Mouse (Mus musculus) CH12.LX (cell line): ENCODE measurements around the gene Pola2. TPM values are rescaled to one million over a fixed set of nuclear protein-coding genes. Genes with fewer than 3 reads are reported as not detected.

Experiments
- DNase-seq: peaks from one replicate; pipeline ENCODE4 v3.0.0-alpha.2; 2013; ENCODE audit errors: extremely low read depth
- H3K27ac ChIP-seq: 2 replicates; pipeline ENCODE4 v1.5.1; 2012; ENCODE audit warnings: low read depth, mild to moderate bottlenecking, control low read depth, moderate library complexity; ENCODE audit not compliant: insufficient read depth
- H3K27me3 ChIP-seq: replicated peaks from 2 replicates; pipeline ENCODE3; 2012; ENCODE audit warnings: inconsistent platforms
- H3K36me3 ChIP-seq, 2 experiments: replicated peaks in 1 of 2; 2 replicates each; pipeline versions ENCODE3 to v1.6.1; 2012; ENCODE audit warnings: inconsistent platforms in 1 of 2, low read length in 1 of 2, mild to moderate bottlenecking in 1 of 2, mixed read lengths in 1 of 2, moderate library complexity in 1 of 2; ENCODE audit not compliant: control insufficient read depth in 1 of 2, insufficient read depth in 1 of 2
- H3K4me1 ChIP-seq, 2 experiments: 2 replicates each; pipeline ENCODE4 v1.6.1; 2012; ENCODE audit warnings: inconsistent platforms in 1 of 2, moderate library complexity in 1 of 2; ENCODE audit not compliant: insufficient read depth in 2 of 2, control insufficient read depth in 1 of 2
- H3K4me2 ChIP-seq: 2 replicates; pipeline ENCODE4 v1.6.1; 2012; ENCODE audit warnings: low read depth, mild to moderate bottlenecking, control low read depth; ENCODE audit not compliant: poor library complexity, insufficient read depth, severe bottlenecking
- H3K4me3 ChIP-seq, 3 experiments: fragments of 150-350 bp in 1 of 3; sonication (generic) in 1 of 3; replicated peaks in 1 of 3; 2 replicates each; pipeline versions ENCODE3 to v1.5.1; 2011 to 2012; ENCODE audit warnings: low read depth in 2 of 3, low read length in 2 of 3, mild to moderate bottlenecking in 2 of 3, moderate library complexity in 2 of 3, control low read depth in 1 of 3, improper control_type of control experiment in 1 of 3, inconsistent platforms in 1 of 3, mixed read lengths in 1 of 3; ENCODE audit not compliant: poor library complexity in 1 of 3
- H3K79me2 ChIP-seq: replicated peaks from 2 replicates; pipeline ENCODE4 v1.6.1; 2012; ENCODE audit warnings: mild to moderate bottlenecking, moderate library complexity; ENCODE audit not compliant: control insufficient read depth, poor library complexity, insufficient read depth, severe bottlenecking; ENCODE audit errors: extremely low read depth
- H3K9ac ChIP-seq: 2 replicates; pipeline ENCODE4 v1.6.1; 2012; ENCODE audit warnings: low read depth, mild to moderate bottlenecking, control low read depth, moderate library complexity; ENCODE audit not compliant: insufficient read depth
- H3K9me3 ChIP-seq: replicated peaks from 2 replicates; pipeline ENCODE3; 2012; ENCODE audit warnings: low read length, inconsistent platforms, mixed read lengths
- BHLHE40 ChIP-seq: IDR thresholded peaks from 2 replicates; pipeline ENCODE4 v1.6.1; 2011; ENCODE audit warnings: mild to moderate bottlenecking, low read depth, low read length, improper control_type of control experiment
- CTCF ChIP-seq, 2 experiments: IDR thresholded peaks in 1 of 2; conservative IDR thresholded peaks in 1 of 2; 2 replicates each; pipeline ENCODE4 v1.5.1; 2011 to 2012; ENCODE audit warnings: low read depth in 2 of 2, low read length in 2 of 2, improper control_type of control experiment in 1 of 2, inconsistent platforms in 1 of 2, mild to moderate bottlenecking in 1 of 2, moderate library complexity in 1 of 2
- ELF1 ChIP-seq: IDR thresholded peaks from 2 replicates; pipeline ENCODE4 v1.6.1; 2014; ENCODE audit warnings: low read depth, mild to moderate bottlenecking, inconsistent platforms, low read length, improper control_type of control experiment
- EP300 ChIP-seq: IDR thresholded peaks from 2 replicates; pipeline ENCODE4 v1.6.1; 2011; ENCODE audit warnings: low read length, improper control_type of control experiment
- ETS1 ChIP-seq: conservative IDR thresholded peaks from 2 replicates; pipeline ENCODE4 v1.6.1; 2012; ENCODE audit warnings: low read depth, mild to moderate bottlenecking, inconsistent platforms, low read length, improper control_type of control experiment, moderate library complexity
- GABPA ChIP-seq: IDR thresholded peaks from 2 replicates; pipeline ENCODE4 v1.6.1; 2012; ENCODE audit warnings: low read depth, low read length, improper control_type of control experiment, inconsistent platforms; ENCODE audit not compliant: insufficient replicate concordance
- HCFC1 ChIP-seq: IDR thresholded peaks from 2 replicates; pipeline ENCODE4 v1.6.1; 2012; ENCODE audit warnings: low read depth, mild to moderate bottlenecking, inconsistent platforms, low read length, improper control_type of control experiment
- IRF4 ChIP-seq: IDR thresholded peaks from 2 replicates; pipeline ENCODE4 v1.6.1; 2014; ENCODE audit warnings: low read depth, mild to moderate bottlenecking, inconsistent platforms, low read length, improper control_type of control experiment
- JUN ChIP-seq: IDR thresholded peaks from 2 replicates; pipeline ENCODE4 v1.6.1; 2011; ENCODE audit warnings: low read depth, mild to moderate bottlenecking, low read length, improper control_type of control experiment, moderate library complexity; ENCODE audit not compliant: insufficient read depth
- JUND ChIP-seq: conservative IDR thresholded peaks from 2 replicates; pipeline ENCODE4 v1.6.1; 2011; ENCODE audit warnings: low read depth, low read length, improper control_type of control experiment
- KAT2A ChIP-seq: IDR thresholded peaks from 2 replicates; pipeline ENCODE4 v1.6.1; 2012; ENCODE audit warnings: low read length, improper control_type of control experiment, inconsistent platforms; ENCODE audit not compliant: insufficient replicate concordance
- MAFK ChIP-seq: IDR thresholded peaks from 2 replicates; pipeline ENCODE4 v1.6.1; 2011; ENCODE audit warnings: low read length, improper control_type of control experiment; ENCODE audit not compliant: insufficient replicate concordance
- MAX ChIP-seq: IDR thresholded peaks from 2 replicates; pipeline ENCODE4 v1.6.1; 2011; ENCODE audit warnings: low read length, improper control_type of control experiment
- MAZ ChIP-seq: IDR thresholded peaks from 2 replicates; pipeline ENCODE4 v1.6.1; 2012; ENCODE audit warnings: low read depth, mild to moderate bottlenecking, inconsistent platforms, low read length, improper control_type of control experiment, moderate library complexity
- MEF2A ChIP-seq: IDR thresholded peaks from 2 replicates; pipeline ENCODE4 v1.6.1; 2014; ENCODE audit warnings: low read depth, mild to moderate bottlenecking, inconsistent platforms, low read length, improper control_type of control experiment, borderline replicate concordance
- MXI1 ChIP-seq: IDR thresholded peaks from 2 replicates; pipeline ENCODE4 v1.6.1; 2011; ENCODE audit warnings: mild to moderate bottlenecking, low read depth, low read length, improper control_type of control experiment
- POLR2AphosphoS2 ChIP-seq: IDR thresholded peaks from 2 replicates; pipeline ENCODE4 v1.6.1; 2011; ENCODE audit warnings: low read depth, low read length, improper control_type of control experiment
- RAD21 ChIP-seq: IDR thresholded peaks from 2 replicates; pipeline ENCODE4 v1.6.1; 2011; ENCODE audit warnings: low read depth, mild to moderate bottlenecking, low read length, improper control_type of control experiment, moderate library complexity
- RCOR1 ChIP-seq: conservative IDR thresholded peaks from 2 replicates; pipeline ENCODE4 v1.6.1; 2012; ENCODE audit warnings: low read depth, mild to moderate bottlenecking, inconsistent platforms, low read length, improper control_type of control experiment
- SMC3 ChIP-seq: IDR thresholded peaks from 2 replicates; pipeline ENCODE4 v1.6.1; 2011; ENCODE audit warnings: low read depth, low read length, improper control_type of control experiment
- USF1 ChIP-seq: IDR thresholded peaks from 2 replicates; pipeline ENCODE4 v1.6.1; 2014; ENCODE audit warnings: low read depth, mild to moderate bottlenecking, inconsistent platforms, low read length, improper control_type of control experiment
- USF2 ChIP-seq: conservative IDR thresholded peaks from 2 replicates; pipeline ENCODE4 v1.6.1; 2011; ENCODE audit warnings: low read depth, low read length, improper control_type of control experiment
- ZC3H11A ChIP-seq: IDR thresholded peaks from 2 replicates; pipeline ENCODE4 v1.6.1; 2012; ENCODE audit warnings: low read depth, mild to moderate bottlenecking, inconsistent platforms, low read length, improper control_type of control experiment
- ZKSCAN1 ChIP-seq: IDR thresholded peaks from 2 replicates; pipeline ENCODE4 v1.6.1; 2012; ENCODE audit warnings: low read depth, inconsistent platforms, low read length, improper control_type of control experiment, borderline replicate concordance
- ZNF384 ChIP-seq: IDR thresholded peaks from 2 replicates; pipeline ENCODE4 v1.6.1; 2012; ENCODE audit warnings: low read depth, low read length, improper control_type of control experiment, inconsistent platforms
- dilution Hi-C: fragments of 300-500 bp; cut with MboI; formaldehyde crosslinking; loops from 2 replicates; pipeline ENCODE4 v1.14.3; 2020; ENCODE audit warnings: low sequenced_read_pairs; ENCODE audit not compliant: extremely low pct_unique_long_range_greater_than_20kb, extremely low pct_ligation_motif_present
- in situ Hi-C: fragments of 300-500 bp; cut with MboI; formaldehyde crosslinking; loops from 3 replicates; pipeline ENCODE4 v1.14.3; 2019; ENCODE audit warnings: low sequenced_read_pairs, low pct_ligation_motif_present, low pct_unique_long_range_greater_than_20kb, mixed read lengths
- polyA plus RNA-seq: library from polyadenylated mRNA; unstranded; fragments of >175 nt; gene quantifications from 2 replicates; pipeline ENCODE4 v1.2.1, GENCODE M21; 2012; ENCODE audit warnings: low read depth; ENCODE audit not compliant: insufficient read length
- total RNA-seq, 2 experiments: library from RNA; depleted of rRNA; stranded (reverse); fragments of 300-350 nt in 1 of 2; fragments of >200 nt in 1 of 2; gene quantifications; 2 replicates each; pipeline ENCODE4 v1.2.3; 2012 to 2014

The Pola2 gene
- total and polyA plus RNA-seq, 3 experiments = 60.3 to 91.4 (median 71.7) TPM

GRCm38 (mm10) chr19:5962651-5963050 is 1.4 kb downstream of the Pola2 start:
- H3K4me2 ChIP-seq = peak overlapping the region; percentile 93
- H3K4me1 ChIP-seq = peaks cover 3 to 36% of the 10 kb centered on the region in 2 experiments; a peak in 3 of 4 replicates
- TF ChIP-seq RAD21 (no peak; the same call in 1 of the 2 replicates), MAX (no peak), KAT2A (0 out of 2 replicates have a peak, but pooled peaks have one; percentile 33), POLR2AphosphoS2 (no peak), CTCF (conservative IDR thresholded peaks at IDR 0.05 in 1 of 2, IDR thresholded peaks at IDR 0.05 in 1 of 2; ENCODE audit: low read depth in 2 of 2, low read length in 2 of 2) (peak in 1 of 2 experiments; percentile 43; a peak in 2 of 4 replicates), SMC3 (peak; percentile 9; the same call in 1 of the 2 replicates)
- H3K9ac ChIP-seq = peak overlapping the region; percentile 92
- H3K36me3 ChIP-seq = peaks cover 23 to 34% of the 10 kb centered on the region in 2 experiments
- dilution Hi-C loops = no loop called here
- no peaks in the 10 kb centered on the region for H3K9me3 ChIP-seq
- H3K4me3 ChIP-seq = peak overlapping the region; percentile 67 to 79 (median 77)
- H3K27ac ChIP-seq = no peak overlapping the region
- peaks cover 35% of the 10 kb centered on the region for H3K79me2 ChIP-seq
- in situ Hi-C loops = loop anchor here (5.0 to 10.0 kb wide), 4 partner anchors 40 to 162 kb away; partner anchors contain the start of genes Capn1, Cdc42ep2, Snx15 and Tm7sf2
- DNase-seq = no peak
- H3K27me3 ChIP-seq = no peaks in the 10 kb centered on the region

GRCm38 (mm10) chr19:5957371-5957770 is 6.6 kb downstream of the Pola2 start:
- no peak for DNase-seq
- no peak overlapping the region for H3K4me3 ChIP-seq
- H3K27ac ChIP-seq = no peak overlapping the region
- H3K36me3 ChIP-seq = peaks cover 64 to 86% of the 10 kb centered on the region in 2 experiments
- peaks cover 19% of the 10 kb centered on the region for H3K79me2 ChIP-seq
- H3K9me3 ChIP-seq = no peaks in the 10 kb centered on the region
- in situ Hi-C loops (no loop called here), dilution Hi-C loops (no loop called here)
- no peak overlapping the region for H3K9ac ChIP-seq
- peaks cover 0 to 21% of the 10 kb centered on the region in 2 experiments; a peak in 2 of 4 replicates for H3K4me1 ChIP-seq
- no peaks in the 10 kb centered on the region for H3K27me3 ChIP-seq
- no peak overlapping the region for H3K4me2 ChIP-seq
- TF ChIP-seq ZNF384 (no peak), MAFK (no peak), HCFC1 (no peak), GABPA (no peak), JUND (no peak), MXI1 (no peak), ZKSCAN1 (no peak), BHLHE40 (no peak), RCOR1 (no peak), ZC3H11A (no peak), USF2 (no peak), JUN (no peak), IRF4 (no peak), USF1 (no peak), ELF1 (no peak), EP300 (no peak), SMC3 (no peak), ETS1 (no peak), MAZ (no peak), MEF2A (no peak)
